Mouse (Mus musculus) hindbrain, embryonic 16.5 days (tissue): ENCODE measurements around the gene Rptor. TPM values are rescaled to one million over a fixed set of nuclear protein-coding genes. Genes with fewer than 3 reads are reported as not detected.

Experiments used
- ATAC-seq: fragments of 200-750 bp; cut with Nextera tagmentation; 2 replicates; pipeline ENCODE4 v1.8.0; 2017; ENCODE audit warnings: moderate TSS enrichment, moderate library complexity
- H3K27ac ChIP-seq: fragments of 300-500 bp; sonication (generic); 2 replicates; pipeline ENCODE4 v1.5.1; 2014; ENCODE audit warnings: low read depth, mild to moderate bottlenecking, control low read depth, low read length, moderate library complexity
- H3K27me3 ChIP-seq: fragments of 300-500 bp; sonication (generic); replicated peaks from 2 replicates; pipeline ENCODE4 v1.6.1; 2014; ENCODE audit warnings: low read length; ENCODE audit not compliant: control insufficient read depth, insufficient read depth
- H3K36me3 ChIP-seq: fragments of 300-500 bp; sonication (generic); 2 replicates; pipeline ENCODE4 v1.6.1; 2014; ENCODE audit warnings: mild to moderate bottlenecking, low read length, moderate library complexity, mixed read lengths; ENCODE audit not compliant: control insufficient read depth, insufficient read depth
- H3K4me1 ChIP-seq: fragments of 300-500 bp; sonication (generic); 2 replicates; pipeline ENCODE4 v1.6.1; 2014; ENCODE audit warnings: low read depth, low read length; ENCODE audit not compliant: control insufficient read depth, insufficient read depth
- H3K4me2 ChIP-seq: fragments of 300-500 bp; sonication (generic); 2 replicates; pipeline ENCODE4 v1.6.1; 2014; ENCODE audit warnings: mild to moderate bottlenecking, low read length, control low read depth, moderate library complexity
- H3K4me3 ChIP-seq: fragments of 300-500 bp; sonication (generic); 2 replicates; pipeline ENCODE4 v1.5.1; 2014; ENCODE audit warnings: mild to moderate bottlenecking, low read length, control low read depth, moderate library complexity
- H3K9ac ChIP-seq: fragments of 300-500 bp; sonication (generic); 2 replicates; pipeline ENCODE4 v1.6.1; 2014; ENCODE audit warnings: low read depth, mild to moderate bottlenecking, control low read depth, low read length, moderate library complexity
- H3K9me3 ChIP-seq: fragments of 300-500 bp; sonication (generic); 2 replicates; pipeline ENCODE4 v1.6.1; 2014; ENCODE audit warnings: mild to moderate bottlenecking, low read length, moderate library complexity; ENCODE audit not compliant: control insufficient read depth
- WGBS: fragments of 180-500 bp; shearing (Covaris S2); extraction: QIAGEN DNeasy Blood & Tissue Kit; methylation state at CpG from one replicate; pipeline ENCODE4 v1.1.7; 2014; 5-methylcytosine and 5-hydroxymethylcytosine counted together
- polyA plus RNA-seq: library from polyadenylated mRNA; unstranded; fragments of >200 nt; fragmentation: Nextera tagmentation; extraction: Ambion mirVana; gene quantifications from 2 replicates; pipeline ENCODE4 v1.2.1, GENCODE M21; 2015

The Rptor gene
- polyA plus RNA-seq, 1 experiment from 2014 or later, result 8.5 TPM

DNA sequence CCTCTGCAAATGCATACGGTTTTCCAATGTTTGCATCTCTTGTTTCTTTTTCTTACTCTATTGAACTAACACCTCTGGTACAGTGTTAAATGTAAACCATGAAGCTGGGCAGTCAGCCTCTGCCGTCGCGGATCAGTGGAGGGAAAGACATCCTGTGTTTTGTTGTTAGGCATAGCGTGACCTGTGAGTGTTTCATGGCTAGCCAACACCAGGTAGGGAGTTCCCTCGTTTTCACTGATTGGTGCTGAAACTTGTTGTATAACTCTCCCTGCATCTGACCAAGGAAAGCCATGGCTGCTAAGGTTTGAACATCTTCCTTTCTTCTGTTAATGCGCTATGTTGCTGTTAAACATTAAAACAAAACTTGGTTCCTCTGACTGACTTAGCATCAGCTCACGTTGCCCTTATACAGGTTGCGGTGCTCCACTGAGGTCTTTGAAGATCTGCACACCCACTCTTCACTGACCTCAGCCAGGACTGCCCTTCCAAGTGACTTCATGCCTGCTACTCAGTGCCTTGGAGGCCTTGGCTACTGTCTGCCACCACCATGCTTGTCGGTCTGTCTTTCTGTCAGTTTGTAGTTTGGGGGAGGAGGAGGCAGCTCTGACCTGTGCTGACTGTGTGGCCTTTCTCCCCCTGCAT lies 189.3 kb downstream of the Rptor start:
- no peak overlapping the region for H3K27ac ChIP-seq
- no peak overlapping the region for H3K4me2 ChIP-seq
- 88% methylated on average over 10 of the region's 10 CpGs for WGBS
- no peak overlapping the region for H3K4me3 ChIP-seq
- ATAC-seq, result no peak
- H3K4me1 ChIP-seq, result peaks cover 19% of the 10 kb centered on the region
- H3K27me3 ChIP-seq, result no peaks in the 10 kb centered on the region
- no peaks in the 10 kb centered on the region for H3K36me3 ChIP-seq
- H3K9me3 ChIP-seq, result no peaks in the 10 kb centered on the region
- H3K9ac ChIP-seq, result no peak overlapping the region

DNA sequence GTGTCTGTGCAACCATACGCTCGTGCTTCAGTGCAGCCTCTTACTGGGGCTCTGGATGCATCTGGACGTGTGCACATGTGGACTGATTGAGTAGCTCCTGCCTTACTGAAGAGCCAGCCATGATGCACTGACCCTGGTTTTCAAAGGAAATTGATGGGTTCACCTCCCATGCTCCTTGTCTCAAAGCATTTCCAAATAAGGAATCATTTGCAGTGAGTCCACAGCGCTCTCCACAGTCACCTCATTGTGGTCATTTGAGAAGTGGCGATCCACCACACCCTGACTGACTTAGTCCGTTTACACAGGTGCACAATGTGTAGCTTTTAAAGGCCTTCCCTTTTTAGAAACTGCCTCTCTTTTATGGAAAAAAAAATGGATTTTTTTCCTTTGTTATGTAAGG lies 190.7 kb downstream of the Rptor start:
- no peak overlapping the region for H3K27ac ChIP-seq
- no peak overlapping the region for H3K4me2 ChIP-seq
- H3K36me3 ChIP-seq, result no peaks in the 10 kb centered on the region
- no peaks in the 10 kb centered on the region for H3K27me3 ChIP-seq
- H3K4me3 ChIP-seq, result no peak overlapping the region
- 62% methylated on average over 6 of the region's 6 CpGs for WGBS
- H3K9ac ChIP-seq, result no peak overlapping the region
- peaks cover 16% of the 10 kb centered on the region for H3K4me1 ChIP-seq
- no peaks in the 10 kb centered on the region for H3K9me3 ChIP-seq
- ATAC-seq, result no peak

DNA sequence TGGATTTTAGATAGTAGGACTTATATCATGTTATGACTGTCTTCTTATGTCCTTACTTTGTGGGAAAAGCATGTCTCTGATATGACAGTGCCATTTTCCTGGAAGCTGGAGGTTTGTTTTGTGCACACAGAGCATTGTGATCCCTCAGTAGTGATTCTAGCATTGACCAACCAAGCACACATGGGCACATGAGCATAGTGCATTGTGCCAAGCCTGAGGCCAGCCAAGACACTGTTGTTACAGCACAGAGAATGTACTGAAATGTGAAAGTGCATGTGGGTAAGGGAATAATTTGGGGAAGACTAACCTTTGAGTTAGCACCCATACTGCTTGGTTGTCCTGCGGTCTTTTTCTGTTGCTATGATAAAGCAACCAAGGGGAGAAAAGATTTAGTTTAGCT lies 191.3 kb downstream of the Rptor start:
- H3K4me2 ChIP-seq, result no peak overlapping the region
- 91% methylated on average over 1 of the region's 1 CpGs for WGBS
- H3K9ac ChIP-seq, result no peak overlapping the region
- no peaks in the 10 kb centered on the region for H3K9me3 ChIP-seq
- H3K27ac ChIP-seq, result no peak overlapping the region
- H3K36me3 ChIP-seq, result no peaks in the 10 kb centered on the region
- H3K4me3 ChIP-seq, result no peak overlapping the region
- no peak for ATAC-seq
- no peaks in the 10 kb centered on the region for H3K27me3 ChIP-seq
- H3K4me1 ChIP-seq, result peaks cover 9% of the 10 kb centered on the region

DNA sequence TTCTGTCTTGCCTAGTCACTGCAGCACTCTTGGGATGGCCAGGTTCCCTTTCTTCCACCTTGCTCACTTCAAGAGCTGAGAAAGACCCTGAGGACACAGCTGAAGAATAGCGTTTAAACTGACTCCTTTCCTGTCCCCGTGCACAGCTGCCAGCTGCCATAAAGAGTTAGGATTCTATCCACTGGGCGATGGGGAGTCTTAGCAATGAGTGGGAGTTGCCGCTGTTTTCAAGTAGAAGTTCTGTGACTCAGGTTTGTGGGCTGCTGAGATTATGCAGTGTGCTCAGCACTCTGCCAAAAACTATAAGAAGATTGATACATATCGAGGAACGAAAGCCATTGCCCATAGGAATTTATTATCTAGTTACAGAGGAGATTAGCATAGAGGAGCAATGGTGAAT lies 192.0 kb downstream of the Rptor start:
- WGBS, result 69% methylated on average over 6 of the region's 6 CpGs
- no peak overlapping the region for H3K9ac ChIP-seq
- no peak overlapping the region for H3K4me3 ChIP-seq
- H3K27ac ChIP-seq, result no peak overlapping the region
- no peaks in the 10 kb centered on the region for H3K36me3 ChIP-seq
- H3K4me1 ChIP-seq, result peaks cover 5% of the 10 kb centered on the region
- no peaks in the 10 kb centered on the region for H3K27me3 ChIP-seq
- H3K4me2 ChIP-seq, result no peak overlapping the region
- ATAC-seq, result no peak
- no peaks in the 10 kb centered on the region for H3K9me3 ChIP-seq

DNA sequence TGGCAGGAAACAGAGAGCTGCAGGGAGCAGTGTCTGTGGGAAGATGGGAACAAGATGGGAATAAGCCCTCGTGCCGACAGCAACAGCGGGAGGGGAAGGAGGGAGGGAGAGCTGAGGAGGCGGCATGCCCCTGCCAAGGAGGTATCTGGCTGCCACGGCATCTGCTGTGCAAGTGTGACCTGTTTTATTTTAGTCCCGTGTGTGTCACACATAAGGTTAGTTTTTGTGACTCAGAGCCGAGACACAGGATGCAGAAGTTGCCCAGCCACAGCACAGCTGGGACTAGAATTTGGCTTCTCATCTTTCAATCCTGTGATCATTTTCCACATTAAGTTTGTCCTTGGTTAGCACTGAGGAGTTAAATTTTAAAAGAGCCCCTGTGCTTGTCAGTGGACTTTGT lies 193.7 kb downstream of the Rptor start:
- Histone ChIP-seq H3K36me3 (no peaks in the 10 kb centered on the region), H3K27me3 (no peaks in the 10 kb centered on the region), H3K9me3 (no peaks in the 10 kb centered on the region), H3K4me3 (no peak overlapping the region), H3K4me1 (peaks cover 5% of the 10 kb centered on the region), H3K4me2 (no peak overlapping the region), H3K9ac (no peak overlapping the region), H3K27ac (no peak overlapping the region)
- 45% methylated on average over 7 of the region's 7 CpGs for WGBS
- no peak for ATAC-seq

DNA sequence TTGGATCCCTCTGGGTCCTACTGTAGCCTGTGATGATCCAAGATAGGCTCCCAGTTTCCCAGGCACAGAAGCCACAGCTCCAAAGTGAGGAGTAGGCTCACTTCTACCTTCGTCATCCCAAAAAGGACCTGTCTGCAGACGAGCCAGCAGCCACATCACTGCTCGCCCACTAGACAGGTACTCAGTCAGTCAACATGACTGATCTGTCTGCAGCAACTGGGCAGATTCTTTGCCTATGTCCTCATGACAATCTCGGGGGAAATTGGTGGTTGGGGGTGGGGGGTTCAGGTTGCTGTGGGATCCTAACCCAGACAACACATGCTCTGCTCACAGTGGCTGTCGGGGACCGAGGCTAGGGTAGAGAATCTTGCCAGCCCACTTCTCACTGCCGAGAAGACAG lies 194.1 kb downstream of the Rptor start:
- Histone ChIP-seq H3K27ac (no peak overlapping the region), H3K27me3 (no peaks in the 10 kb centered on the region)

DNA sequence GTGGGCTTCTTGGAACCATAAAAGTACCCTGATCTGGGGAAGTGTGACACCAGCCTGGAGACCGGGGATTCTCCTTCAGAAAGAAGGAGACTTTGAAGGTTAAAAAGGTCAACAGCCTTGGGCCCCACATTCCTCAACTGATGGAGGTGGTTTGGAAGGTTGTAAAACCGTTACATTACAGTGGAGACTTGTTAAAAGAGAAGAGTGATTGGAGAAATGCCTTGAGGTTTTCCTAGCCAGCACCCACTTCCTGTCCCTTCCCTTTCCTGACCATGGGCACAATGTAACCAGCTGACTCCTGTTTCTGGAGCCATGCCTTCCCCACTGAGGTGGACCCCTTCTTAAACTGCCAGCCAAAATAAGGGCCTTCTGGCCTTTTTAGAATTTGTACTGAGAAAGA lies 196.8 kb downstream of the Rptor start:
- no peak overlapping the region for H3K4me2 ChIP-seq
- no peak overlapping the region for H3K4me3 ChIP-seq
- H3K27me3 ChIP-seq, result no peaks in the 10 kb centered on the region
- no peak for ATAC-seq
- no peak overlapping the region for H3K9ac ChIP-seq
- no peak overlapping the region for H3K27ac ChIP-seq
- H3K4me1 ChIP-seq, result peaks cover 5% of the 10 kb centered on the region; the same call in 1 of the 2 replicates
- no peaks in the 10 kb centered on the region for H3K9me3 ChIP-seq
- WGBS, result 75% methylated on average over 2 of the region's 2 CpGs
- H3K36me3 ChIP-seq, result no peaks in the 10 kb centered on the region

More for the DNA sequence above, 194.1 kb downstream of the Rptor start:
- Histone ChIP-seq H3K4me2 (no peak overlapping the region), H3K4me1 (peaks cover 5% of the 10 kb centered on the region), H3K9me3 (no peaks in the 10 kb centered on the region), H3K9ac (no peak overlapping the region), H3K36me3 (no peaks in the 10 kb centered on the region), H3K4me3 (no peak overlapping the region)
- 91% methylated on average over 7 of the region's 7 CpGs for WGBS
- no peak for ATAC-seq

DNA sequence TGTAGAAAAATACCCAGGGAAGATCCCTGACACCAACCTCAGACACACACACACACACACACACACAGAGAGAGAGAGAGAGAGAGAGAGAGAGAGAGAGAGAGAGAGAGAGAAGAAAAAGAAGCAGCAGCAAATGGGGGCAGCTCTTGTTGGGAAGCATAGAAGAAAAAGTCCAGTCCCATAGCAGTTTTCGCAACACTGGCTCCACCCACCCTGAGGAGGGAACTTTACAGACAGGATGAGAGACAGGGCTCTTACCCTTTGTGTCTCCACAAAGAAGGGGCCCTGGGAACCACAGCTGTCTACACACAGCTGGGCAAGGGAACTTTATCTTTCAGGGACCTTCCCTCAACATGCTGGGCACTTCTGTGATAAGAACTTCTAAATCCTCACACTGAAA lies 199.2 kb downstream of the Rptor start:
- H3K36me3 ChIP-seq, result no peaks in the 10 kb centered on the region
- WGBS, result 94% methylated on average over 1 of the region's 1 CpGs
- H3K4me1 ChIP-seq, result no peaks in the 10 kb centered on the region; the same call in 1 of the 2 replicates
- no peak overlapping the region for H3K4me2 ChIP-seq
- no peak overlapping the region for H3K27ac ChIP-seq
- no peak for ATAC-seq
- H3K27me3 ChIP-seq, result no peaks in the 10 kb centered on the region
- H3K4me3 ChIP-seq, result no peak overlapping the region
- H3K9ac ChIP-seq, result no peak overlapping the region
- no peaks in the 10 kb centered on the region for H3K9me3 ChIP-seq

DNA sequence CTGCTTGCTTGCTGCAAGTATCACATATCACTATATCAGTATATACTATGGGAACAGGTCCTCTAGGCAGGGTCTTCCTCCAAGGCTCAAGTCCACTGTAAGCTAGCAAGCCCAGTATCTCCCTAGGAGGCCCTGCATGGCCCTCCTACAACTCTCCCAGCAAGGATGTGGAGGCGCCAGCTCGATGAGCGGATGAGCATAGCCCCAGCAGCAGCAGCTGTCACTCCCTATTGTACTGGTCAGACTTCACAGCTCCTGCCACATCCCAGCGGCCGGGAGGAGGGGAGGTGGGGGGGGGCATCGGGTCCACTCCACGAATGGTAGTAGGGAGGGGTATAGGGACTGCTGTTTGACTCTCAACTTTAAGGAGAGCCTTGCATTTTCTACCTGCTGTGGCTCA lies 200.2 kb downstream of the Rptor start:
- 54% methylated on average over 7 of the region's 7 CpGs for WGBS
- ATAC-seq, result no peak
- peaks cover 3% of the 10 kb centered on the region for H3K4me1 ChIP-seq
- H3K27me3 ChIP-seq, result no peaks in the 10 kb centered on the region
- H3K9me3 ChIP-seq, result no peaks in the 10 kb centered on the region
- H3K4me2 ChIP-seq, result no peak overlapping the region
- H3K9ac ChIP-seq, result no peak overlapping the region
- no peak overlapping the region for H3K27ac ChIP-seq
- no peak overlapping the region for H3K4me3 ChIP-seq
- H3K36me3 ChIP-seq, result no peaks in the 10 kb centered on the region

DNA sequence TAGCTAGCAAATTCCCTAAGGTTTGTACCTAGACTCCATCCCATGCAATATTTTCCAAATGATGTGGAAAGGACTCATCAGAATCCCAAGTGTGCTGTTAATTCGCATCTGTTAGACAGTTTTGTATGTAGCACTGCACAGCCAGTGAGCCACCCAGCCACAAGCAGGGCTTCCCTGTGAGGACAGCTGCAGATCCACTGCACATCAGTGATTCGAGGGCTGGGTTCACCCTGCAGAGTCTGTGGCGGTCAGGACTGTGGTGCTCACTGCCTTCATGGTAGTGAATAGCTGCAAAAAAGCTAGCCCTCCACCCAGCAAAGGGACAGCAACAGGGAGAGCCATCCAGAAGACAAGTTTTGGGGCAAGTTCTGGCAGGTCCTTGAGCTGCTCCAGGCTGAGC lies 201.7 kb downstream of the Rptor start:
- 78% methylated on average over 3 of the region's 3 CpGs for WGBS
- H3K27ac ChIP-seq, result no peak overlapping the region
- no peaks in the 10 kb centered on the region for H3K9me3 ChIP-seq
- H3K4me2 ChIP-seq, result no peak overlapping the region
- no peak overlapping the region for H3K9ac ChIP-seq
- no peak overlapping the region for H3K4me3 ChIP-seq
- peaks cover 3% of the 10 kb centered on the region for H3K4me1 ChIP-seq
- H3K27me3 ChIP-seq, result no peaks in the 10 kb centered on the region
- no peak for ATAC-seq
- no peaks in the 10 kb centered on the region for H3K36me3 ChIP-seq
